Mouse (Mus musculus) thymus, postnatal 36 days (tissue): ENCODE data around the gene Trappc3.
"Not testable (repeated sequence)": the region's sequence is repeated elsewhere in the genome, so short reads cannot be mapped to it uniquely, and the experiment has no call there.

Source experiments
- DNase-seq, 2 experiments: peaks; one replicate each; pipeline ENCODE4 v3.0.0; 2022; ENCODE audit warnings: mixed read lengths in 2 of 2

The Trappc3 gene

GRCm38 (mm10) chr4:126262119-126262807, at the start of gene Trappc3:
Trappc3 (plus strand) TSS chr4:126262325.
- DNase-seq = peak; percentile 98

DNA sequence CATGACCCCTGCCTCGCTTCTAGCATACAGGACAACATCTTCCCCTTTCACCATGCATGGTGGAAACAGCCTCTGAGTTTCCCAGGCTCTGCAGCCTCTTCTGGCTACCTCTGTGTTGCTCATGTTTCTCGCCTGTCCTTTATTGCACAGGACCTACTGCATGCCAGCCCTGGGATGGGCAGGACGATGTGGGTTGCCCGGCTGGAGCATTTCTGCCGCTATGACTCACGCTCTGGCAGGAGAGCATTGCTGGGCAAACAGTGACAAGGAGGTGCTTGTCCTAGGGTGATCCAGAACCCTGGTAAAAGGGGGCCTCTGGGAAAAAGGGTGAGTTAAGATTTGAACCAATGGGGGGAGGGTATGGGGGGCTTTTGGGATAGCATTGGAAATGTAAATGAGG, 44.4 kb upstream of the Trappc3 start:
- no peak for DNase-seq

- not testable (repeated sequence) for DNase-seq
Observed at GRCm38 (mm10) chr4:126219540-126219939, 42.6 kb upstream of the Trappc3 start.

DNA sequence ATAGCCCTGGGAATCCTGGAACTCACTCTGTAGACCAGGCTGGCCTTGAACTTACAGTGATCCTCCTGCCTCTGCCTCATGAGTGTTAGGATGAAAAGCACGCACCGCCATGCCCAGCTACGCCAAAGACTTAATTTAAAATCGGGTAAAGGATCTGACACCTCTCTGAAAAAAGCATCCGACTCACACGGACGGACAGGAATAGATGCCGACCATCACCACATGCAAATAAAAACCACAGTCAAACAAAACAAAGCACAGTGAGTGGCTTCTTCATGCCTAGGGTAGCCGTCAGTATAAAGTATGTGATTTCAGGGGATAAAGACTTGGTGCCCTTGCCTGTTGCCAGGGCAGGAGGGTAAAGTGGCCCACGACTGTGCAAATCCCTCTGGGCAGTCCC, 42.1 kb upstream of the Trappc3 start:
- DNase-seq = no peak

- no peak for DNase-seq
Observed at GRCm38 (mm10) chr4:126222631-126223030, 39.5 kb upstream of the Trappc3 start.

DNA sequence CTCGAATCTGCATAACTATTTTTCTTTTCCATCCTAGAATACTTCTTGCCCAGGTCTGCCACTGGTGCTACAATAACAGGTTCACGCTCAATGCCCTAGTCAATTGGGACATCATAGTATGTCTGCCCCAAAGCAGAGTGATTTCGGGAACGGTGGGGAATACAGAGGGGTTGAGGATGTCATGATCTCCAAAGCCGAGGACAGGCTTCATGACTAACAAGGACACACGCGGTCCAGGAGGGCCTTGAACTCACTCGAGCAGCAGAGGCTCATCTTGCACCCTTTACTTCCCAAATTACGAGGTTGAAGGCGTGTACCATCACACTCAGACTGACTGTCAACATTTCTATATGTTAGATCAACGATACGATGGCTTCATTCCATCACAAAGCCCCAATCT, 35.5 kb upstream of the Trappc3 start:
- no peak for DNase-seq

GRCm38 (mm10) chr4:126227077-126227761, 34.9 kb upstream of the Trappc3 start:
- DNase-seq = peak; percentile 82 to 86

DNA sequence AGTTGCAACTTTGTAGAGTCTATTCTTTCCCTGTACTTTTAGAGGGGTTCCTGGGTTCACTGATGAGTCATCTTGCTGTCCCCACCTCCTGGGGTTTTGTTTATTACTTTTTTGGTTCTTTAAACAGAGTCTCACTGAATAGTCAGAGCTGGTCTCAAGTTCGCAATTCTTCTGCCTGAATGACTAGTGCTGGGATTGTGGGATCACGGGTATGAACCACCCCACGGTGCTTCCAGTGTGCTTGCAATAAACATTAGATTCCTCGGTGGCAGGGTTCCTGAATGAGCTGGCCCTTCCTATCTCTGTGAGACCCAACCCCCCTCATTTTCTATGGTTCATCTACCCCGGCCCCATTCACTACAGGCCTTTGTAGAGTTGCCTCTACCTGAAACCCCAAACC, 34.0 kb upstream of the Trappc3 start:
- DNase-seq = no peak

DNA sequence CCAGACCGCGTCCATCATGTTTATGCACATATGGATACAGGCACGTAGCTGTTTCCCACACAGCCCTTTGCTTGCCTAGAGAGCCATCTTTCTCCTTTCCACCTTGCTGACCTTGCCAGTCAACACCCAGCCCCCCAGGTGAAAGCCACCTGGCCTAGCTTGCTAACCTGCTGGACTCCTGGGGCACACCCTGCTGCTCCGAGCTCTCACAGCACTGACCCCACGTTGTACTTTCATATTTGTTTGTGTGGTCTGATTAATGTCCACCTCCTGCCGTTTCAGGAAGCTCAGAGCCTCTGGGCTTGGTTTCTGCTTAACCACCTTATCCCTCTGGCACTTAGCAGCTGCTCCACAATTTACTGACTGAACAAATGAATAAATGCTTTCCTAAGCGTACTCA, 32.2 kb upstream of the Trappc3 start:
- no peak for DNase-seq

DNA sequence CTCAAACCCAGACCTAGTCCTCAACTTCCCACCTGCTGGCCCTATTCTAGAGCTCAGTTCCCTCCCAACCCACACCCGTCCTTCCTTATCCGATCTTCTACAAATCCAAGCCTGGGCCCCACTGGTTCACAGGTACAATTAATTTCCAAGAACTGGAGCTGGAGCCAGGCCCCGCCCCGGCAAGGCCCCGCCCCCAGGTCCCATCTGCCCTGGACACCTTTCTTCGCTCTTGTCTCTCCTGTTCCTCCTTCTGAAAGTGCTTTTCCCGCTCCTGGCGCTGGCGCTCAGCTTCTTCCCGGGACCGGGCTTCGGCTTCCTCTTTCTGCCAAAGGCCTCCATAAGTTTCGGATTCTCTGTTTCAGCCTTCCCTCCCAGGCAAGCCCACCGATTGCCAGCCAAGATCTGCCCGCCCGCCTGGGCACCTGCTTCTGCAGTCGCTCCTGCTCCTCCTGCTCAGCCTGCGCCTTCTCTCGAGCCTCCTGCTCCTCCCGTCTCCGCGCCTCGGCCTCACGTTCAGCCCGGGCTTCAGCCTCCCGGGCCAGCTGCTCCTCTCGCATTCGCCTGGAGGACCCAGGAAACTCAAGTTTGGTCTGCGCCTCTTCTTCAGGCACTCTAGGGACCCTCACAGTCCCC, 28.3 kb upstream of the Trappc3 start:
- peak in 1 of 2 experiments; percentile 10 for DNase-seq

GRCm38 (mm10) chr4:126234496-126235175, 27.5 kb upstream of the Trappc3 start:
- DNase-seq = peak in 1 of 2 experiments; percentile 39

DNA sequence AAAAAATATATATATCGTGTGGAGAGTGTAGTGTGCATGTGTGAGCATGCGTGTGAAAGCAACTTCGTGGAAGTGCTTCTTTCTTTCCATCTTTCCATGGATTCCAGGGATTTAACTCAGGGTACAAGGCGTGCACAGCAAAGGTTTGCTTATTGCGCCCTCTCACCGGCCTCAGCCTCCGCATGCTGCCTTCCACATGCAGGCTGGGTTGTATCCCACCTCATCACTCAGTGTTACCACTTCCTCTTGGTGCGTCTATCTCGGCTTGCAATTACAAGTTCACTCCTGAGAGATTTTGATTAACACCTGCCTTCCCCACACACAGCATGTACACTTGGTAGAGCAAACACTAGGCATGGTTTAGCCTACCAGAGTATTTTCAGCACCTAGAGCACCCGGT, 26.9 kb upstream of the Trappc3 start:
- DNase-seq = peak in 1 of 2 experiments; percentile 37

- no peak for DNase-seq
Observed at GRCm38 (mm10) chr4:126236467-126237280, 25.5 kb upstream of the Trappc3 start.

DNA sequence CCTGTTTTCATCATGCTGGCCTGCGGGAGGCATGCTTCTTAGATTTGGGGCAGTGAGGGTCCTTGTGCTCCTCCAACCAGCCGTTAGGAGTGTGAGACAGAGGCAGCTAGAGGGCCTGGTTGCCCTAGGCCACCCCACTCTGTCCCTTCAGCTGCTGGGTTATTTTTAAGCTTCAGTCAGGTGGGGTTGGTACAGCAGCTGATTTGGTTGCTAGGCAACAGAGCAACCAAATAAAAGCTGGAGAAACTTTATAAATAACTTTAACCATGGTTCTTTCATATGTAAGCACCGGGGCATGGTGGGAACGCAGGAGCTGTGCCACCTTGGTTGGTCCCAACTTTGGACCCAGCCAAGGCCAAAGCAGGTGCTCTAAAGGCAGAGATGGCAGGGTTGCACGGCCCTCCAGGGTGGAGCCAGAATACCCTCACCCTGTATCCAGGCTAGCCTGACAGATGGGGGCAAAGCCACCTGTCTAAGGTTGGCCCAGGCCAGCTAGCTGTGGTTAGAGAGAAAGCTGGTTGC, 24.3 kb upstream of the Trappc3 start:
- DNase-seq = no peak

- DNase-seq = no peak
Observed at GRCm38 (mm10) chr4:126239862-126240475, 22.2 kb upstream of the Trappc3 start.

GRCm38 (mm10) chr4:126241956-126242355, 20.2 kb upstream of the Trappc3 start:
- DNase-seq = no peak

GRCm38 (mm10) chr4:126242510-126242909, 19.6 kb upstream of the Trappc3 start:
- no peak for DNase-seq

GRCm38 (mm10) chr4:126246202-126246889, 15.8 kb upstream of the Trappc3 start:
- DNase-seq = no peak

DNA sequence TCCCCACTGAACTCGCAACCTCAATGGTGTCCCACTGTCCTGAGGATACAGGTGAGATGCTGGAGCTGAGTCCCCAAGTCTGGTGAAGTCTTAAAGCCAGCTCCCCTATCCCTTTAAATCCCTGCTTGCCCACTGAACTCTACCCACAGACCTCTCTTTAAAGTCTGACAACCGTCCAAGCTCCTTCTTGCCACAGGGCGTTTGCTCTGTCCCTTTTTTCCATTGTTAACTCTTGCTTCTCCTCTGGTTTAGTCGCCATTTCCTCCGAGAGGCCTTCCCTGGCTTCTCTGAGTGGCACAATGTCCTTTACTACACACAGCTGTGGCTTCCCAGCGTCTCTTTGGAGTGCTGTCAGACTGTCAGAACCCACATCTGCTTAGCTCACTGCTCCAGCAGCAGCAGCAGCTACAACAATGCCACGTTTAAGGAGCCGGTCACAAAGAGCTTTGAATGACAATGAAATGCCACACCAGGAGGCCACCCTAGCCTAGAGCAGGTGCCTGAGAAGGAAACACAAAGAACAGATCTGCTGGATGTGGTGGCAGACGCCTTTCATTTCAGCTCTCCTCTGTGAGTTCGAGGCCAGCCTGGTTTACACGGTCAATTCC, 13.8 kb upstream of the Trappc3 start:
- no peak for DNase-seq

- no peak for DNase-seq
Observed at GRCm38 (mm10) chr4:126250659-126251058, 11.5 kb upstream of the Trappc3 start.
